Mouse (Mus musculus): ENCODE measurements around the gene Olfml1.
A peak's percentile ranks its signal among the peaks of the same experiment; 100 is the strongest.

The Olfml1 gene

DNA sequence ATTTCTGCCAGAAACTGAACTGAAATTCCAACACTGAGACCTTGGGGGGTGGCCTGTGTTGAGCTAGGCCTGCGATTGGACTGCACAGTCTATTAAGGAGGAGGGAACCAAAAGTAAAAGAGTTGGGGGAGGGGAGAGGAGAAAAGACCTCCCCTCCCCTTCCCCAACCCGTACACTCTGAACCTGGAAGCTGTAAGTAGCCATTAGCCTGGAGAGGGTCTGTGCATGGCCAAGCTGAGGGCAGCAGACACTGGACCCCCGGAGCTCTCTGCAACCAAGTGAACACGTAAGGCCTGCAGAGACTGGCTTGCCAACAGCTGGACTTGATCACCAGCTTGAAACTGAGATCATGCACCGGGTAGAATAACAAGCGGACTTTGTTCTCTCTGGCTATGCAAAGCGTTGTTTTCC lies at the start of gene Olfml1:
TSS of gene Olfml1 (plus strand) at position 186 of the 411 bp plus-strand sequence.
- no peak for DNase-seq (ENCODE audit: low spot score in 2 of 2)

DNA sequence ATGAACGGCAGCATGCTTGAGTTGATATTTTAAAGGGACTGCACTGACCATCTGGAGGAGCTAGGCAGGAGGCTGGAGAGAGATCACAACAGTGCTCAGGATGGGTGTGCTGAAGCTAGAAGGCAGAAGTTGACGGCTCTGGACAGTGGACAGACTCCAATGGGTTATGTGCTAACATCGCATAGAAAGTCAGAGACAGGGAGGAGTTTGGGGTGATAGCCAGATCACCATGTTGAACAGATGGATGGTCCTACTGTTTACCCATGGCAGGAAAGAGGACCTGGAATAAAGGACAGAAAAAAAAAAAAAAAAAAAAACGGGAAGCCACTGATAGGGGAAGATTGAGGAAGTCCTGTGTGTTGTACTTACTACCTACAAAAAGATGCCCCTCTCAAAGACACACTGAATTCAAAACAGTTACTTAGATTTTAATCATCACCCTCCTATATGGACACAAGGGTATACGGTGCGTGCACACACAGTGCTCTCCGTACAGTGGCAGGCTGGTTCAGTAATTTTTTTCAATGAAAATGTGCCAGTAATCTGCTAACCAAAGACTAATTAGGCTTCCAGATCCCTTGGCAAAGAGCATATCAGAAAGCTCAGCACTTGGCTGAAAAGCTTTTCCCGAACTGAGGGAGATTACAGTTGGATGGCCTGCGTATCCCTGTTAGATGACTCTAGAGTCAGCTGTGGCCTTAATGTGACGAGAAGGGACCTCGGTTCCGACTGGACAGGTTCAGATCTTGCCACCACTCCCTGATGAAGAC lies 47.8 kb upstream of the Olfml1 start:
- DNase-seq (ENCODE audit: low spot score in 2 of 2) = no peak

DNA sequence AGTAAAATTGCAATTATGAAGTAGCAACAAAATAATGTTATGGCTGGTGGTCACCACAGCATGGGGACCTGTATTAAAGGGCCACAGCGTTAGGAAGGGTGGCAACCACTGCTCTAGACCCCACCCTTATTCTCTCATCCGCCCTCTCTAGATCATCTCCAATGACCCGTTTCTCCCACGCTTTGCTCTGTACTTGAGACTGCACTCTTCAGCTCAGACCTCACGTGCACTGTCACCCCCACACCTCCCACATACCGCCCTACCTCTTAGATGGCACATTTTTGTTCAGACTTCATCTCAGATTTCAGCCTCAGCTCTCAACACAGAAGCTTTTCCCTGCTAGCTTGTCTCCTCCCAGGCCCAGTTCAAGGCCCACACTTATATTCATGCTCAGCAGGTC lies 45.8 kb upstream of the Olfml1 start:
- no peak for DNase-seq (ENCODE audit: low spot score in 2 of 2)

DNA sequence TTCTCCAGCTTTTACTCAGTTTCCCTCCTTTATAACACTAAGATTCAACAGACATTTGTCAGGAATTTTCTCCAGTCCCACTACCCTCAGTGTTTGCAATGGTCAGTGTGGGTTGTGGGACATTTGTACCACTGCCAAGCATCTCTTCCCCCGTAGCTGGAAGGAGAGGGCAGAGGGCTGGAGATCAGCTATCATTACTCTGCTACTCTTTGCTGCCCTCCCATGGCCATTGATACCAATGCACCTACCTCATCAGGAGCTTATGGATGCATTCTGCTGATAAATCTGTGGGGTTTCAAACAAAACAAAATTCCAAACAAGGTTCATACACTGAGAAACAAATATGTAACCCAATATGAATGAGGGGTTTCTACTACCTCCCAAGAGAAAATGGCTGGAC lies 40.9 kb upstream of the Olfml1 start:
- DNase-seq (ENCODE audit: low spot score in 2 of 2) = peak in 1 of 2 experiments; percentile 1

DNA sequence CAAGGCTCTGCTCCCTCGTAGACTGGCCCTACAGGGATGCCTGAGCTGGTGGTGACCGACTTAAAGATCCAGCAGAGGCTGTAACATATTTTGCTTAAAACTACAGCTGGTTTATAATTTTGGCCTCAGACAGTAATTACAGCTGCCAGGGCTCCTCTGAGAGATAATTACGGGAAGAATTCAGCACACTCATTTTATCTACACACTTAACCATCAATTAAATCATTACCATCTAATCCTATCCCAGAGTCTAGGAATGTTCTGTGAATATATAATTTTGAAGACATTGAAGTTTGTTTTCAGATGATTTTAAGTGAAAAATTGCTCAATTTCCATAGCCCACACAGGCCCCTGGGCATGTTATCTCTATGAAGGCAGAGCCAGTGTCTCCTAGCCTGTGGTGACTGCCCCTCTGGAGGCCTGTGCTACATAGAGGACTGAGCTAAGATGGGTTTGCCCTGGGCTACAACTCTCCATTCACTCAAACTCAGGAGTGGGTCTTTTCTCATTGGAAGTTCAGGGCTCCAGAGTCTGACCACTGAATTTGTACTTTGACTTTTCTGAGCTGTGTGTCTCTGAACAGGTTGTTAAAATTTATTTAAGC lies 39.0 kb upstream of the Olfml1 start:
- no peak for DNase-seq (ENCODE audit: low spot score in 2 of 2)

DNA sequence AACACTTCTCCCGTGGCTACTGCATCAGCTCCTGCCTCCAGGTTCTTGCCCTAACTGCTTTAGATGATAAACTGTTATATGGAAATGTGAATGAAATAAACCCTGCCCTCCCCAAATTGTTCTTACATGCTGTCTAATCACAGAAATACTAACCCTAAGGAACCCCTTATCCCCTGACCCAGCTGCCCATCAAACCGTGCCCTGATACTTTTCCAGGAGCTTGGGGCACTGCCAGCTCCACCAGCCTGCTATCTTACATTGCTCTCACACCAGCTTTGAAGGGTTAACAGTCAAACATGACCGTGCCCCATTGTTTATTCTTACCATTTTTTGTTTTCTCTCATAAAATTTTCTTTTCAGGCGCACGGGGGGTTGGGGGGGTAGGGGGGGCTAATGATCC lies 37.9 kb upstream of the Olfml1 start:
- DNase-seq (ENCODE audit: low spot score in 2 of 2) = no peak

DNA sequence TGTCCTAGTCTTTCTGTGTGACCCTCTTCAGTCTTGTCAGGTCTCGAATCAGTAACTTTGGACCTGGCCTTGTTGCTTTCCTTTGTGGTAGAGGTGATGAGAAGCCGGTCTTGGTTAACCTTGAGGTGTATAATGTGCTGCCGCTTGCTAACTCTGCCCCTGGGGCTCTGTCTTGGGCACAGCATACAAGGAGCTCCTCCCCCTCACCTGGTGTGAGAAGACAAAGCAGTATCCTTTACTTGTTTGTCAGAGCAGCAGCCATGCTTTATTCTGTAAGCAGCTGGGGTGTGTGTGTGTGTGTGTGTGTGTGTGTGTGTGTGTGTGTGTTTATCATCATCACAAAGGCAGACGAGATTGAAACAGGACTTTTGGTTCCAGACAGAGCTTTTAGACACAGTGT lies 31.9 kb upstream of the Olfml1 start:
- DNase-seq (ENCODE audit: low spot score in 2 of 2) = no peak

DNA sequence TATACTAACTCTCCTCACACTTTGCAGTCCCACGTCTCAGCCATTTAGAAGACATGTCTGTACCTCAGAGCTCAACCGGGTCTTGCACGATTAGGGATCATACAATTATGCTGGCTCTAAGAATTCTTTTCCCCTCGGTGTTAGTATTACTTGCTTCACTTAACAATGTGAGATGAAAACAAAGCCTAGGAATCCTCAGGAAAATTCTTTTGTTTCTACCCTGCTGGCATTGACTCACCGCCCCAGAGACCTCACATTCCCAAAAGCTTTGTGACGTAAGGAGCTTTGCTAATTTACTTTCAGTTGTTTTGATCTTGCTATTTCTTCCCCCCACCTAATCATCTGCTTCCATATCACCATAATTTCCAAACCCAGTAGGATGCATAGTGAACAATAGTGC lies 30.7 kb upstream of the Olfml1 start:
- DNase-seq (ENCODE audit: low spot score in 2 of 2) = no peak

DNA sequence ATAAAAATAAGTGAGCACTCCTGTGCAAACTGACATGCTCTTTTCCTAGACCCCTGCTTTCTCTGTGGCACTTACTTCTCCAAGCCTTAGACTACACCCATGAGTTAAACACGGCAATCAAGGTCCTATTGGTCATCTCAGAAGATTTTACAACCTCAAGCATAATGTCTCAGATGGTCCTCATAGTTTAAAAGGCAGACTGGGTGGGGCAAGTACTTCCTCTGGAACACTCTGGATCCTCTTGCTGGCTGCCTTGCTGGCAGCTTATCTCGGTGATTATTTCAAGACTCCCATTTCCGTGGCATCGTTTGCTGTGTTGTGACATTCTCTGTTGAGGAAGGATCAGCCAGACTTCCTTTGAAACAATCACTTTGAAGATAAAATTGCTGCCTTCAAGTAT lies 27.2 kb upstream of the Olfml1 start:
- no peak for DNase-seq (ENCODE audit: low spot score in 2 of 2)

DNA sequence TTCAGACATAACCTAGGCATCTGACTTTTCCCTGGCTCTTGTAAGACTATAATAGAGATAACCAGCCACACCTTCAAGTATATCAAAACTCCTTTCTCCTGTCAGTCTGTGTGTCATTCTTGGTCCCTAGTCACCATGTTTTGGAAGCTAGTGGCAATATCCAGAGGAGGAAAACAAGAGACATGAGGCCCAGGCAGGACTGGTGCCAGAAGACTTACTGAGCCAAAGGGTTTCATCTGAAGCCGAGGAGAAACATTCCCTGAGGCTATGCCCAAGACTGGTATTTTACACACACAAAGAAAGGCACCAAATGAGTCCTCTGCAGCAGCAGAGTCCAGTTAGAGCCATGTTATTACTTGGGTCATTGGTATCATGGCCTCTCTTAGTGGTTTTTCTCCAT lies 22.2 kb upstream of the Olfml1 start:
- DNase-seq (ENCODE audit: low spot score in 2 of 2) = no peak

DNA sequence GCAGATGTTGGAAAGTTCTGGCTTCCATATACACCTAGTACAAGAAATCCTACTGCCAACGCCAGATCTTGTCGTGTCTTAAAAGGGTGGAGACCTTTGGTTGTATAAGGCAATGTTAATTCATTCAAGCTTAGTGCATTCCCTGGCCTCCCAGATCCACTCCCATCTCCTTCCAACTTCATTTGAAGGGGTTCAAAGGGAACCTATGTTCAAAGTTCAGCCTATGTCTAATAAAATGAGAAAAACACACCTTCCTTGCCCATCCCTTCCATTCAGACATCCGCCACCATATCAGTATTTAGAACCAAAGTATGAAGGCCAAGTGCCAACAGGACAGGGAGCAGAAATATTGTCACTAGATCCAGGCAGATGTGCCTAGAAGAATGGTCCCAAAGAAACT lies 19.4 kb upstream of the Olfml1 start:
- DNase-seq (ENCODE audit: low spot score in 2 of 2) = no peak

DNA sequence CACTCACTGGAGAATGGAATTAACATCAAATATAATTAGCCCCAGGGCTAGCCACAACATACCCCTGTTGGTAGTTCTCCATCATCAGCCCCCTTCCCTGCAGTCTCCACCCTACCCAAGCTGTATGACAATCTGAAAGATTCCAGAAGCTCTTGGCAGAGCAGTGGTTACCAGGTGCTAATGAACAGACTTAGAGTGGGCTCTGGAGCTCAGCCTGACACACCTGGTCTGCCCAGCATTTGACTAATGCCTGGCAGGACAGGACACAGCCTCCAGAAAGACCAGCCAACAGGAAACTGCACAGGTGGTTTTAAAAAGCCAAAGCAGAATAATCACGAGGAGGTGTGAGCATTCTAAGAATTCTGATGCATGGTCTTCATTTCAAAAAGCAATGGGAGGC lies 13.8 kb upstream of the Olfml1 start:
- DNase-seq (ENCODE audit: low spot score in 2 of 2) = no peak

DNA sequence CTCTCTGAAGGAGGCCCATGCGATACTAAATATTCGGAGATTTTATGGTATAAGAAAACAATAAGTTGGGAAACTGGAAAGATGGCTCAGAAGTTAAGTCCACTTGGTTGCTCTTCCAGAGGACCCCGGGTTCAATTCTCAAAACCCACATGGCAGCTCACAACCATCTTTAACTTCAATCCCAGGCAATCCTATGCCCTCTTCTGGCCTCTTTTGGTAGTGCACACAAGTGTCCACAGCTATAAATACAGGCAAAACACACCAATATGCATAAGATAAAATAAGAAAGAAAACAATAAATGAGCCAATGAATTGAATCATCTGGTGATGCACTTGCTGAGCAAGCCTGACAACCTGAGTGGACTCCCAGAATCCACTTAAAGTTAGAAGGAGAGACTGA lies 11.3 kb upstream of the Olfml1 start:
- DNase-seq (ENCODE audit: low spot score in 2 of 2) = no peak

DNA sequence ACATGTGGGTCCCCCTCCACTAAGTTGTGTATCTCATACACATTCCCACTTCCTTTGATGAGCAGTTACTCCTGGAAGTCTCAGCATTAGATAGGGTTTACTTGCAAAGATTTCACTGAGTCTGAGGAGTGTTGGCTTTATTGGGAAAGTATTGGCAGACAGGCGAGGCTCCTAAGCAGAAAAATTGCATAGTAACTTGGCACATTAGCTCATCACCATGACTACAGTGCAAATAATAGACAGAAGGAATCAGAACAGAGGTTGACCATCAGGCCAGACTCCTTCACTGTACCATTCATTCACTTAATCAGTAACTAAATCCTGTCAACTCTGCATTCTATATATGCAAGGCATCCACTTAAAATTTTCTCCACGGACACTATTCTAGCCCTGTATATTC lies 6.6 kb upstream of the Olfml1 start:
- no peak for DNase-seq (ENCODE audit: low spot score in 2 of 2)

DNA sequence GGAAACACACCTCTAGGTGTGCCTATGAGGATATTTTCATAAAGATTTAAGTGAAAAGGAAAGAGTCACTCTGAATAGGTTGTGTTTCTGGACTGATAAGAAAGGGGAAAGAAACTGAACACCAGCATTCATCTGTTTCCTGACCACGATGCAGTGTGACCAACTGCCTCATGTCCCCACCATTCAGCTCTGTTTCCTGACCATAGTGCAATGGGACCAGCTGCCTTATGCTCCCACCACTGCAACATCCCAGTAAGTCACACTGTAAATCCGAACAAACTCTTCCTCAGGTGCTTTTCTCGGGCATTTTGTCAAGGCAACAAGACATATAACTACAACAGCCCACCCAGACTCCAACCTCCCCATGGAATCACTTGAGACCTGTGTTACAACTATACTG lies 5.7 kb upstream of the Olfml1 start:
- no peak for DNase-seq (ENCODE audit: low spot score in 2 of 2)

DNA sequence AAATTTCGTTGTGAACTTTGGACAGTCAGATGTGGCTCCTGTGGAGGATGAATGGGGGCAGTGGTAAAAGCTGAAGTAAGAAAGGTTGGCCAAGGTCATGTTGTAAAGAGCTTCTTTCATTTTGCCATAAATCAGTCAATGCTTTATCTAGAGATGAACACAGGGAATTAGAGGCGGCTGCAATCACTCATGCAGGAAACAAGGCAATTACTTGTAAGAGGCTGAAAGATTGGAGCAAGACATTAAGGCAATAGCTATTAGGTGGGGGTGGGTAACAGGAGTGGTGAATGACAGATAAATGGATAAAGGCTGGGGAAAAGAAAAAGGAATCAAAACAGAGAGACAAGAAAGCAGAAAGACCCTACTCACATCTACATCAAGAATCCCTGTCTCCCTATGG lies 3.5 kb upstream of the Olfml1 start:
- DNase-seq (ENCODE audit: low spot score in 2 of 2) = no peak

DNA sequence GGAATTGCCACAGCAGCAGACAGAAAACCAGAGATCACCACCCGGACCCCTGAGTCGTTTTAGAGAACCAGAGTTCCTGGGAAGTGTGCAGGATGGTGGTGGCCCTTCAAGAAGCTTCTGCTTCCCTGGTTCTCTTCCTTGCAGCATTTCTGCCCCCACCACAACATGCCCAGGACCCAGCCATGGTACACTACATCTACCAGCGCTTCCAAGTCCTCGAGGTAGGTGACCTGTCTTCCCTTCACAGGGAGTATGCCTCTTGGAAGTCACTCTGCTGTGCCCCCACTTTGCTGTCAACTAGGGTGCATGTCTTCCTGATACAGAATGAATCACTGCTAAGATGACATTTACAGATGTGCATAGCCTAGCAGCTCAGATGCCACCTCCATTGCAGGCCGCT lies 428 bp downstream of the Olfml1 start:
- no peak for DNase-seq (ENCODE audit: low spot score in 2 of 2)

DNA sequence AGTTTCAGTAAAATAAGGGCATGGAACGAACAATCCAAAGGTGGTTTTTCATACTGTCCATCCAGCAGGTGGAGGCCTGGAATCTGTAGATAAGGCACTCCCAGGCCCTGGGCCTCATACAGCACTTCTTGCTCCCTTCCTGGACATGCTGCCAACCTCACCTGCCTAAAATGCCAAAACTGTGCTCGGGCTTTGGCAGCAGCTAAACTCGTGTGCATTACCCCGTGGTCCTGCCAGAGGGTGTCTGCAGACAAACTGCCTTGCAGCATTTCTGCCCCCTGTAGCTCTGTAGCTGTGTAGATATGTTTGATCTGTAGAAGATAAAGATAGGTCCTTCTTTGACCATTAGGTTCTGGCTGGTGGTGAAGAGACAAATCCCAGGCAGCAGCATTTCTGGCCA lies 1.7 kb downstream of the Olfml1 start:
- DNase-seq (ENCODE audit: low spot score in 2 of 2) = no peak

DNA sequence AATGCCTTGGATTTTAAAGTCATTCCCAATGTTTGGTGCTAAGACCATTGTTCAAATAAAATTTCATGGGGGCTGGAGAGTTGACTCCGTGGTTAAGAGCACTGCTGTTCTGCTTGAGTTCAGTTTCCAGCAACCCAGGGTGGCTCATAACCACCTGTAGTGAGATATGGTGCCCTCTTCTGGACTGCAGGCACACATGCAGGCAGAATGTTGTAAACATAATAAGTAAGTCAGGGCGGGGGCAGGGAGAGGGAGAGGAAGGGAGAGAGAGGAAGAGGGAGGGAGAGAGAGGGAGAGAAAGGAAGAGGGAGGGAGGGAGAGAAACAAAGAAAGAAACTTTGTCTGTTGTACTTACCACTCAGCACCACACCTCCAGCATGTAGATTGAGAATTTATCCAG lies 6.6 kb downstream of the Olfml1 start:
- no peak for DNase-seq (ENCODE audit: low spot score in 2 of 2)

DNA sequence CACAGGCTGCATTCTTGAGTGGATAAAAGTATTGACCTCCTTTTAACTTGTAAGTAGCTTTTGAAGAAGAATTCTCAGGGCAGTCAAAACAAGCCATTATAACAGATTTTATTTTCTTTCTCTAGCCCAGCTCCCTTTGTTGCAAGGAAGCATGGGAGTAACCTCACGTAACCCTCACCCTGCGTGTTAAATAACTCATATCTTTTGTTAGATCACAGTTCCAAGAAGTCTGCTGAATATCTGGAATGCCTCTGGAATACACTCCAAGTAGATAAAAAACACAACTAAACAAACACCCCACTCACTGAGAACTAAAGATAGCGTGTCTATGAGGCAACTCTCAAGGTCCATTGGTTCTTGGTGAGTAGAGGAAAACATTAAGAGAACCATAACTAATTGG lies 7.0 kb downstream of the Olfml1 start:
- no peak for DNase-seq (ENCODE audit: low spot score in 2 of 2)

DNA sequence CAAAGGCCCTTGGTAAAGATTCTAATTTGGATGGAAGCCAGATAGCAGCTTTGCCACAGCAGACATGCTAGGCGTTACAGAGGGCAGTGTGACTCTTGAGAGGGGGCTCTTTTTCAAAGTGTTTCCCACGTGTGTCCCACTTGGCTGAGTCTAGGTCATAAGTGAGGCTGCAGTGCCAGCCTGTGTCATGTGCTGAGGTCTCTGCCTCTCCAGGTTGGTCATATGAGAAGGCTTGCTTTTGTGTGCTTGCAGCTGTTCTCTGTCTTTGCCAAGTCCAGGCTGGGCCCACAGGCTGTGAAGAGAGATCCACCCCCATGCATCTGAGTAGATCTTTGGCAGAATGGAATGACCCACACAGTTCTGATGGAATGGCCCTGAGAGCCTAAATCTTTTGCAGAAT lies 25.4 kb downstream of the Olfml1 start:
- peak in 1 of 2 experiments; percentile 8 for DNase-seq (ENCODE audit: low spot score in 2 of 2)

DNA sequence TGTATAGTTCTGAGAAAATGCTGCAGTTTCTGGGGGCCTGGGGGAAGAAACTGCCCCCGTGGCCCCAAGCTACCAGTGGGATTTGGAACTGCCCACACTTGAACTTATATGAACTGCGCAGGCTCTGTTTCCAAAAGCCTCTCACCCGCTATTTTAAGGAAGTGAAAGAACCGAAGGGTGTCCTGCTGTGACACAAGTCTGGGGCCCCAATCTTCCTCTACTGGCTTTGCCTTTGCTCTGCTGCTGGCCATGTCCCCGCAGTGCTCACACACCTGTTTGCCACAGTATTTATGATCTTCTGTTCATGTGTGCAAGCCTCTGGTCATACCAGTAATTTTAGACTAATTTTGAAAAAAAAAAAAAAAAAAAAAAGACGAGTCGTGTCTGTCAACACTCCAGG lies 26.7 kb downstream of the Olfml1 start:
- peak in 1 of 2 experiments; percentile 51 for DNase-seq (ENCODE audit: low spot score in 2 of 2)

DNA sequence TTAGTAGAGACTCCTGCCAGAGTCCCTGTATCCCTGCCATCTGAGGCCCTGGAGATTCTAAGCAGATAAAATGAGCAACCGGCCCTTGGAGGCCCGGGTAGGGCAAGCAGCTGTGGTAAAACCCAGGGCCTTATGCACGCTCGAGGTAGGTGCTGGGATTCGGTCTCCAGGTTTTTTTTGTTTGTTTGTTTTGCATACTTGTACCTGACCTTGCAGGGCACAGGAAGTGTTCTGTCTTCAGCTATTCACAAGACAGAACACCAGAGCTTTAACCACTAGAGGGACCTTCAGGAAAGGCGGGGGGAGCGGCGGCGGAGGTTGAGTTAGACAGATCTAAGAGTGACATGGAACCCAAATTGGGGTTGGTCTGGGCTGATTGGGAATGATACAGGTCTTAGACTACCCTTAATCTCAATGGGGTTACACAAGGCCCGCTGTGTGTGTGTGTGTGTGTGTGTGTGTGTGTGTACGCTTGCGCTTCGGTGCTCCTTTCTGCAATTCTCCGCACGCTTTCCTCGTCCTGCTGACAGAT lies 27.1 kb downstream of the Olfml1 start:
- peak; percentile 30 to 59 for DNase-seq (ENCODE audit: low spot score in 2 of 2)

All from natural killer cell, adult 2 months (primary cell).